Mouse (Mus musculus) gastrocnemius, adult 2 months (tissue): ENCODE measurements at regions not wholly inside any gene's neighbourhood (a gene's known extent, or its start where the extent isn't known, plus 50 kb on each side); places are given as distances from the start of the nearest gene placed in this dataset.

Experiments
- DNase-seq: peaks from one replicate; pipeline ENCODE4 v3.0.0; 2022
- H3K27ac ChIP-seq: fragments of 200-600 bp; 2 replicates; pipeline ENCODE4 v1.8.1; 2022; ENCODE audit warnings: mild to moderate bottlenecking
- H3K4me3 ChIP-seq: fragments of 200-600 bp; 2 replicates; pipeline ENCODE4 v1.8.1; 2022; ENCODE audit warnings: mild to moderate bottlenecking, moderate library complexity
- CTCF ChIP-seq: fragments of 200-600 bp; IDR thresholded peaks from 2 replicates; pipeline ENCODE4 v1.8.1; 2022; ENCODE audit warnings: antibody characterized with exemption, mild to moderate bottlenecking, moderate library complexity
- intact Hi-C: fragments of 180-260 bp; cut with DNase I; formaldehyde crosslinking; loops from one replicate; pipeline ENCODE4 v1.15.1; 2025

DNA sequence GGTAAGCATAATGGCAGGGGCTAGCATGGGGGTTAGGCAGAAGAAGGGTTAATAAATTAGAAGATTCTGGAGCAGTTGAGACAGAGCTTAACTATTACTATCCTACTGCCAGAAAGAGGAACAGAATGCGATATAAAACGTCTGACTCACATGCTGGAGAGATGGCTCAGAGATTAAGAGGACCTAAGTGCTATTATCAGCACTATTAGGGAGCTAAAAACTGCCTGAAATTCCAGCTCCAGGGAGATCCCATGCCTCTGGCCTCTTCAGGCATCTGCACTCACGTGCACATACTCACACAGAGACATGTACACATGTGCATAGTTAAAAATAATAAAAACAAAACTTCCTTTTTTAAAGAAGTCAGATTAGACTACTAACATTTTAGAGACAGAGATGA is 143.6 kb downstream of the Dhx15 start:
- no peak for TF ChIP-seq CTCF
- no peak for DNase-seq
- intact Hi-C loops, result no loop called here
- no peak overlapping the region for H3K4me3 ChIP-seq
- H3K27ac ChIP-seq, result no peak overlapping the region

DNA sequence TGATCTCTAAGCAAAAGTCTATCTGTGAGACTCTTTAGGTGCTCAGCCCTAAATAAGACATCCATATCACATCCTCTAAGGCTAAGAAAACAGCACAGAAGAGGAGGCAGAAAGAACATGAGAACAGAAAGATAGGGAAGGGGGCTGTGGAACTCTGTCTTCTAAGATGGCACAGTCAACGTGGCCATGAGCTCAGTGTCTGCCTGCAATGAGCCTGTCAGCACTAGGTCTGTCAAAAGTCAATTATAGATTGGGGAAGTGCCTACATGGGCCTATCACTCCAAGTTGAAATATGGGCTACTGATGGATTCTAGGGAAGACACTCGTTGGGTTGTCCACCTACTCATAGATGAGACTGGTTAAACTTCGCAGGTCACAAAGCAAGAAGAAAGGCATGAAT is 146.2 kb downstream of the Dhx15 start:
- DNase-seq, result no peak
- intact Hi-C loops, result no loop called here
- no peak for TF ChIP-seq CTCF
- Histone ChIP-seq H3K27ac (no peak overlapping the region), H3K4me3 (no peak overlapping the region)

DNA sequence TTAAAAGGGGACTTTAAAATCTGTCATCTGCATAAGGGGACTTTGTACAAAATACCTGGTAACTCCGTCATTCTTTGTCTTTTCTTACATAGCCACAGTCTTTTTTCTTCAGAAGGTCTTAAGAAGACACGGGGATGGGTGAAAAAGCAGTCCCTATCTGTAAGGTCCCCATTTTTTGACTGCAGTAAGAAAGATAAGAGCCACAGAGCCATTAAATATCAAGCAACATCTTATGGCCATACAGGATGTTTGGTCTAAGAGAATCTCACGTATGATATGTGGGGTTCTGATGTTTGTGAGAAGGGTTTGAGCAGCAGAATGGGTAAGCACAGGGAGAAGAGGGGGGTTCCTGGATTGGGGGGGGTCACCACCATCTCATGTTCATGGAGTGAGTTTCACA is 148.9 kb downstream of the Dhx15 start:
- no peak for TF ChIP-seq CTCF
- Histone ChIP-seq H3K27ac (no peak overlapping the region), H3K4me3 (no peak overlapping the region)
- intact Hi-C loops, result no loop called here
- DNase-seq, result no peak

DNA sequence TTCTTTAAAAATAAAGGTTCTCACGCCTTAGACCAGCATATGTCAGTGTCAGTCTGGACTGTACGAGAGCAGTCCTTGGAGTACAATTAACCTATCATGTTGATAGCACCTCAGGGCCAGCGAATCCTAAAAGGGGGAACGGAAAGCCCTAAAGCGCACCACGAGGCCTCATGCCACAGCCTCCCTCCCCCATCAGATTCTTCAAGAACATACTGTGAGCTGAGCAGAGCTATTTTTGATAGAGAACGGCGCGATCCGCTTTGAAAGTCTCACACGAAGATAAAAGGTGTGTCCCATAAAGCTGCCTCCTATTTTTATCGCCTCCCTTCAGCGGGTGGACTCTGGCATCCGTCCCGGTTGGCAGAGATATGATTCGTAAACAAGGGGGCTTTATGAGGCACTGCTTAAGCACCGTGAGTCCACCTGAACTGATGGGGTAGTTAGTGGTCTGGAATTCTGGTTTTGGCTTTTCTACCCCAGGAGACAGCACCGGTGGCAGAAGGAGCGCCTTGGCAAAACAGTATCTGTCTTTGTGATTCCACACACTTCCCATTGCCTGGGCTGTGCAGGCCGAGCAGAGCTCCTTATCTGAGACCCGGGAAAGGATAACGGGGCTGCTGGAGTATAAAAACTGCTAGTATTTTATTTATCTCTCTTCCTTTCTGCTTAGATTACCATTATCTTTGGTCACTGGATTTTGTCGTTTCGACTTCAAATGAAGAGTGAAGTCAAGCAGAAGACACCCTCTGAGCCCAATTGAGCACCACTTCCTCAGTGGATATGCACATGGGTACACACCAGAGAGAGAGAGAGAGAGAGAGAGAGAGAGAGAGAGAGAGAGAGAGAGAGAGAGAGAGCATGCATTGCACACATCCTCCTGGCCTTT is 149.6 kb downstream of the Dhx15 start:
- intact Hi-C loops, result no loop called here
- Histone ChIP-seq H3K4me3 (no peak overlapping the region), H3K27ac (no peak overlapping the region)
- TF ChIP-seq CTCF, result no peak
- DNase-seq, result no peak

DNA sequence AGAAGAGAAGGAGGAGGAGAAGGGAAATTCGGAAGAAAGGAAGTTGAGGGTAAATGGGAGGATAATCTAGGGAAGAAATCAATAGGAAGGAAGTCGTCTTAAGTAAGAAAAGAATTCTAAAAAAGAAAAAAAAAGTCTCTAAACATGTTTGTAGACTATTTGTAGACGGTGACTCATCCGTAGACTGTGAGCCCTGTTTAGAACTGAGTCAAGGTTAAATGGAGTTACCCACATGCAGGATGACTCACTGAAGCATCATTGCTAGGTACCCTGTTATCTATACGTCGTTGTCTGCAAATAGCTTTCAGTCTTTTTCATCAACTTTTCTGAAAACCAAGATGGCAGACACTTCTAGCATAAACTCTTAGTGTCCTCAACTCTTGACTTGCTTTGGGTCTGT is 155.0 kb downstream of the Dhx15 start:
- no peak for TF ChIP-seq CTCF
- no peak for DNase-seq
- Histone ChIP-seq H3K4me3 (no peak overlapping the region), H3K27ac (no peak overlapping the region)
- intact Hi-C loops, result no loop called here

DNA sequence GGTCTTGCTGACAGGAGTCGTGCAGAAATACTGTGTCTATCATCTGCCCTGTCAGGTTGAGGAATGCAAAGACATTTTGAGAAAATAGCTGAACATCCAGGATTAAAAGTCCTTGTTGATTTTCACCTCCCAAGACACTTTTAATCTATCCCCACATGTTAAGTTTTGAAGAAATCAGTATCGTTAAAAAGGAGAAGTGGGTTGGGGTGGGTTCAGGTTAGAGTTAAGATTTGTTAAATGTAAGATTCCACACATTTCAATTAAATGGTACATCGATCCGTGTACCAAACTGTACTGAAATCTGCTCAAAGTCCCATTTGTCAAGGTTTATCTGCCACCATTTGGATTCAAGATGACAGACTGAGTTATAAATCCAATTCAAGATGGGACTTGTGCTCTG is 162.8 kb downstream of the Dhx15 start:
- no peak for TF ChIP-seq CTCF
- Histone ChIP-seq H3K27ac (no peak overlapping the region), H3K4me3 (no peak overlapping the region)
- intact Hi-C loops, result no loop called here
- no peak for DNase-seq

DNA sequence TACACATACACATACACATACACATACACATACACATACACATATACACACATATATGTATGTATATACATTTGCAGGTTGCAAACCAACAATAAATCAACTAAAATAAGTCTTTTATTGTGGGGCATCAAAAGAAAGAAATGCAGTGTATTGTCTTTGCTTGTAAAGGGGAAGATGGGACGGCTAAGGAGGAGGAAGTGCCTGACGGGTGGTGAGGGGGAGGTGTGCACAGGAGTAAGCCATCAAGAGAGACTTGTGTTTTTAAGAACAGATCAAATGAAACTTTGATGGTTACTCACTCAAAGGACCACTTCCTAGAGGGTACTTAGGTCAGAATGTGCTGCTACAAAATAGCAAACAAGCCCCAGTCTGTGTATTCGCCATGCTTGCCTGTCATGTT is 164.2 kb downstream of the Dhx15 start:
- TF ChIP-seq CTCF, result no peak
- Histone ChIP-seq H3K27ac (no peak overlapping the region), H3K4me3 (no peak overlapping the region)
- DNase-seq, result no peak
- intact Hi-C loops, result no loop called here

DNA sequence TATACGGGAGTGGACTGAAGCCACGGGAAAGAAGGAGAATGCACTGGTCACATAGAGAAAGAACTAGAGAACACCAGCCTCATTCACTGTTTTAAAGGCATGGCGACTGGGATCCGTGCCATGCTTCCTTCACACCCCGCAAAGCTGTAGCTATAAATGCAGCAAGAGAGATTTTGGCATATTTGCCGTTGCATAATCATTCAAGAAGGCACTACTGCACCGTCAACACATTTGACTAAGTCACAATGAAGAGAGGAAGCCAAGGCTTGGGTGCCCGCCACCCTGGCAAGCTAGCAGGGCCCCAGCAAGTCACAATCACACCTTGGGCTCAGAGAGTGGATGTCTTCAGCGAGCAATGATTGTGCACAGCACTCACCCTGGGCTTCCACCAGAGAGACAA is 167.1 kb downstream of the Dhx15 start:
- intact Hi-C loops, result no loop called here
- Histone ChIP-seq H3K27ac (no peak overlapping the region), H3K4me3 (no peak overlapping the region)
- peak; percentile 24 for DNase-seq
- no peak for TF ChIP-seq CTCF

DNA sequence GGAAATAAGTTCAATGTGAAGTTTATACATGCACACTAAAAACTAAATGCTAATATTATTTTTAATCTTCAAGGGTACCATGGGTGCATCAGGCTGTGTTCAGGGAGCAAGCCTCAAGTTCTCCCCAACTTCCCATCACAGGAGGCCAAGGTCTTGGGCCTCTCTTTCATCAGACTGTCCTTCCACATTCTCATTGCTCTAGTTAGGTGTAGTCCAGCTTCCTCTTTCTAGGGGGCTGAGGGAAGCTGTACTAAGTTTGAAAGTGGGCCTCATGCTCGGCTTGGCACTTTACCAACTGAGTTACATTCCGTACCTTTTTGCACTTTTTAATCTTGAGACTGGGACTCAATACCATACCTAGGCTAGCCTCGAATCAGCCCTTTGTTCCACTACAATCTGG is 173.3 kb downstream of the Dhx15 start:
- no peak for TF ChIP-seq CTCF

DNA sequence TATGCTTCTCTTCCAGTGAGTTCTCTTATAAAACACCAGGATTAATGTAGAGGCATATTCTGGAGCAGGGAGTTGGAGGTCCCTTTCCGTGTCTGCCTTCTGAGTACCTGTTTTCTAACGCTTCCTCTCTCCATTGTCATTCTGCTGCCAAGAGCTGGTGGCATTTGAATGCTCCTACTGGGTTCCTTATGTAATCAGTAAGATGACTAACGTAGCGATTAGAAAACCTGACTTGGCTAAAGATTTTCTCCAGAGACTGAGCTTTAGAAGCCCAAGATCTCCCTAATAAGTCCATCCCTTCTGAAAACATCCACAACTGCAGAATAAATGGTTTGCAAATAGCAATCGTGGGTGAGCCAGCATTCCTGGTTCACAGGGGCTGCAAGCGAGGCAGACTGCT is 174.5 kb downstream of the Dhx15 start:
- intact Hi-C loops, result no loop called here
- TF ChIP-seq CTCF, result no peak
- DNase-seq, result no peak
- no peak overlapping the region for H3K4me3 ChIP-seq
- no peak overlapping the region for H3K27ac ChIP-seq

More for the DNA sequence above, 173.3 kb downstream of the Dhx15 start:
- intact Hi-C loops, result no loop called here
- Histone ChIP-seq H3K27ac (no peak overlapping the region), H3K4me3 (no peak overlapping the region)
- no peak for DNase-seq

DNA sequence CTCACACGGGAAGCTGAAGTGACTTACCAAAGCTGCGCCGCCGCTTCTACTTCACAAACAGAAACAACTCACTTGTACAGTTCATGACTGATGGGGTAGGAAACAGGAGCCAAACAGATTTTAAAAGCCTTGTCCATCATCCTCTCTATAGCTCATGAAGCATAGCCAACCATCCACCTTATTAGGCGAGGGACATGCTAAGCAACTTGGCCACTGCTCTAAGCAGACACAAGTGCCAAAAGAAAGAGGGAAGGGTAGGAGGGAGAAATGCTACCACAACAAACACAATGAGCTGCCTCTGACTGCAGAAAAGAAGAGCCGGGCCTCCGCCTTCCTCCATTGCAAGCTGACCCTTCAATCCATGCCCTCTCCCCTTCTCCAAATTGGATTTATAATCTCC is 179.9 kb downstream of the Dhx15 start:
- intact Hi-C loops, result no loop called here

DNA sequence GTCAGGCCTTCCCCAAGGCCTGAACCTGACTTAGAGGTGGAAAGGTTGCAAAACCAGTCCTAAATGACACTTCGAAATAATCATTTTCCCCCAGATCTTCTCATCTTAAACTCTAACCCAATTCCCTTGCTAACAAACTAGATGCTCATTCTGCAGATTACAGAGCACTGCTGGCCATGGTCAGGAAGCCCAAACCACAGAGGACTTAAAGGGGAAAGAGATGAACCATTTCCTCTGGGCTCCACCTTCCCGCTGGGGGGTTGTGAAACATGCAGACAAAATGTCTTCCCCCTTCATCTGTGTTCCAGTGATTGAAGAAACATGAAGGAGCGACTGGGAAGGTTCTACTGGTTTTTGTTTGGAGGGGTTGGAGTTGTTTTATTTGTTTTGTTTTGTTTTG is 181.4 kb downstream of the Dhx15 start:
- intact Hi-C loops, result no loop called here
- DNase-seq, result no peak
- no peak overlapping the region for H3K4me3 ChIP-seq
- no peak overlapping the region for H3K27ac ChIP-seq
- TF ChIP-seq CTCF, result no peak

More for the DNA sequence above, 179.9 kb downstream of the Dhx15 start:
- H3K27ac ChIP-seq, result no peak overlapping the region
- no peak overlapping the region for H3K4me3 ChIP-seq
- no peak for TF ChIP-seq CTCF
- DNase-seq, result no peak

DNA sequence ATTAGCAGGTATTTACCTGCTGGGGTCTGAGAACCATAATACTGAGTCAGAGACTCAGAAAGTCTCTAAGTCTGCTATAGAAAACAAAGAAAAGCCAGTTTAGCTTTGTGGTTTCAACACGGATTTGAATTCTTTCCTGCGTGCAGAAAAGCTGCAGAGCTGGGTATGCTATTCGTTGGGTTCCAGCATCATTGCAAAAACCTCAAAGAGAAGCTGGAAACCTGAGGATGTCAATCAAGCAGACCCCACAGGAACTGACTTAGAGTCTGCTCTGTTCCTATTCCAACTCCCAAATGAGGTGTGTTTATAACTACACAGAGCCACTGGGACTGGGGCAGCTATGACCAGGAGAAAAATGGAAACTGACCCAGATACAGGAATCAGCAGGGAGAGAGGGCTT is 183.5 kb downstream of the Dhx15 start:
- H3K4me3 ChIP-seq, result no peak overlapping the region
- DNase-seq, result no peak
- no peak overlapping the region for H3K27ac ChIP-seq
- intact Hi-C loops, result no loop called here
- no peak for TF ChIP-seq CTCF
